Mouse (Mus musculus) myocyte (in vitro differentiated cells): ENCODE results near the gene Zic5. TPM values are rescaled to one million over a fixed set of nuclear protein-coding genes. Genes with fewer than 3 reads are reported as not detected.

Source experiments
- H3K27me3 ChIP-seq: one replicate; pipeline ENCODE4 v1.6.1; 2011; ENCODE audit not compliant: control insufficient read depth, insufficient read depth, insufficient read length
- H3K36me3 ChIP-seq: one replicate; pipeline ENCODE4 v1.6.1; 2011; ENCODE audit not compliant: control insufficient read depth, insufficient read depth
- H3K4me2 ChIP-seq: one replicate; pipeline ENCODE4 v1.6.1; 2011; ENCODE audit warnings: low read depth, control low read depth
- H3K4me3 ChIP-seq: one replicate; pipeline ENCODE4 v1.5.1; 2011; ENCODE audit warnings: mild to moderate bottlenecking, control low read depth, moderate library complexity
- H3K79me2 ChIP-seq: one replicate; pipeline ENCODE4 v1.6.1; 2011; ENCODE audit not compliant: control insufficient read depth, insufficient read depth
- H3ac ChIP-seq: one replicate; pipeline ENCODE4 v1.6.1; 2011; ENCODE audit not compliant: control insufficient read depth, insufficient read length
- CEBPB ChIP-seq: IDR thresholded peaks from 2 replicates; pipeline ENCODE4 v1.6.1; 2011; ENCODE audit warnings: mild to moderate bottlenecking, moderate library complexity; ENCODE audit not compliant: poor library complexity, insufficient read depth, severe bottlenecking
- E2F4 ChIP-seq: IDR thresholded peaks from one replicate; pipeline ENCODE4 v1.6.1; 2011; ENCODE audit warnings: mild to moderate bottlenecking, control low read depth, moderate library complexity; ENCODE audit not compliant: insufficient read depth
- MAX ChIP-seq: IDR thresholded peaks from one replicate; pipeline ENCODE4 v1.6.1; 2011; ENCODE audit warnings: low read depth, mild to moderate bottlenecking, control low read depth
- MYOD1 ChIP-seq, 3 experiments: IDR thresholded peaks; one replicate each; pipeline ENCODE4 v1.6.1; 2011; ENCODE audit warnings: control low read depth in 2 of 3, low read depth in 2 of 3, mild to moderate bottlenecking in 2 of 3, moderate library complexity in 1 of 3; ENCODE audit not compliant: insufficient read length in 2 of 3, control insufficient read depth in 1 of 3
- MYOG ChIP-seq, 3 experiments: IDR thresholded peaks; one replicate each; pipeline ENCODE4 v1.6.1; 2011; ENCODE audit warnings: control low read depth in 2 of 3, low read depth in 2 of 3, mild to moderate bottlenecking in 2 of 3; ENCODE audit not compliant: insufficient read length in 2 of 3, control insufficient read depth in 1 of 3, insufficient read depth in 1 of 3
- POLR2A ChIP-seq: IDR thresholded peaks from one replicate; pipeline ENCODE4 v1.6.1; 2011; ENCODE audit warnings: low read depth, mild to moderate bottlenecking, control low read depth, moderate library complexity; ENCODE audit not compliant: insufficient read length
- POLR2AphosphoS2 ChIP-seq: IDR thresholded peaks from one replicate; pipeline ENCODE4 v1.6.1; 2011; ENCODE audit warnings: low read depth, control low read depth; ENCODE audit not compliant: insufficient read length
- REST ChIP-seq: IDR thresholded peaks from one replicate; pipeline ENCODE4 v1.6.1; 2011; ENCODE audit warnings: mild to moderate bottlenecking, control low read depth, moderate library complexity; ENCODE audit not compliant: insufficient read depth, insufficient read length
- SRF ChIP-seq: IDR thresholded peaks from one replicate; pipeline ENCODE4 v1.6.1; 2011; ENCODE audit warnings: low read depth; ENCODE audit not compliant: control insufficient read depth, insufficient read length
- TCF12 ChIP-seq: IDR thresholded peaks from one replicate; pipeline ENCODE4 v1.6.1; 2011; ENCODE audit warnings: mild to moderate bottlenecking, control low read depth; ENCODE audit not compliant: poor library complexity, insufficient read depth, severe bottlenecking
- TCF3 ChIP-seq: IDR thresholded peaks from one replicate; pipeline ENCODE4 v1.6.1; 2011; ENCODE audit warnings: low read depth, control low read depth; ENCODE audit not compliant: insufficient read length
- USF1 ChIP-seq: IDR thresholded peaks from one replicate; pipeline ENCODE4 v1.6.1; 2011; ENCODE audit warnings: low read depth, mild to moderate bottlenecking, control low read depth, moderate library complexity
- polyA plus RNA-seq: library from polyadenylated mRNA; unstranded; fragments of >200 nt; fragmentation: generic; extraction: Trizol; gene quantifications from one replicate; pipeline ENCODE4 v1.2.1, GENCODE M21; 2012; ENCODE audit warnings: missing spikeins

The Zic5 gene
- polyA plus RNA-seq, 1 experiment, result 0.42 TPM

GRCm38 (mm10) chr14:122483556-122484421 is 18.3 kb upstream of the Zic5 start:
- H3K36me3 ChIP-seq, result no peaks in the 10 kb centered on the region
- H3K27me3 ChIP-seq, result peaks cover 28% of the 10 kb centered on the region
- H3K79me2 ChIP-seq, result no peaks in the 10 kb centered on the region
- H3K4me2 ChIP-seq, result no peak overlapping the region
- TF ChIP-seq TCF3, result no peak
- no peak for TF ChIP-seq E2F4
- TF ChIP-seq MYOD1 (IDR thresholded peaks at IDR 0.05; ENCODE audit: control insufficient read depth in 1 of 3, insufficient read length in 2 of 3, low read depth in 2 of 3), result no peak
- TF ChIP-seq POLR2A, result no peak
- TF ChIP-seq MYOG (IDR thresholded peaks at IDR 0.05; ENCODE audit: control insufficient read depth in 1 of 3, insufficient read depth in 1 of 3, insufficient read length in 2 of 3, low read depth in 2 of 3), result no peak
- no peak for TF ChIP-seq USF1
- no peak for TF ChIP-seq REST
- TF ChIP-seq POLR2AphosphoS2, result no peak
- TF ChIP-seq MAX, result no peak
- no peak for TF ChIP-seq CEBPB
- no peak for TF ChIP-seq TCF12
- TF ChIP-seq SRF, result no peak
- no peak overlapping the region for H3ac ChIP-seq
- no peak overlapping the region for H3K4me3 ChIP-seq

- Histone ChIP-seq H3ac (no peak overlapping the region), H3K79me2 (no peaks in the 10 kb centered on the region), H3K36me3 (no peaks in the 10 kb centered on the region), H3K27me3 (peaks cover 33% of the 10 kb centered on the region), H3K4me3 (no peak overlapping the region), H3K4me2 (no peak overlapping the region)
- no peak for TF ChIP-seq SRF
- TF ChIP-seq MAX, result no peak
- no peak for TF ChIP-seq CEBPB
- TF ChIP-seq POLR2AphosphoS2, result no peak
- no peak for TF ChIP-seq TCF12
- no peak for TF ChIP-seq TCF3
- no peak for TF ChIP-seq POLR2A
- TF ChIP-seq MYOD1 (IDR thresholded peaks at IDR 0.05; ENCODE audit: control insufficient read depth in 1 of 3, insufficient read length in 2 of 3, low read depth in 2 of 3), result no peak
- no peak for TF ChIP-seq MYOG (IDR thresholded peaks at IDR 0.05; ENCODE audit: control insufficient read depth in 1 of 3, insufficient read depth in 1 of 3, insufficient read length in 2 of 3, low read depth in 2 of 3)
- TF ChIP-seq REST, result no peak
- no peak for TF ChIP-seq USF1
- TF ChIP-seq E2F4, result no peak
Measured at GRCm38 (mm10) chr14:122483024-122483385, 17.5 kb upstream of the Zic5 start.

GRCm38 (mm10) chr14:122482081-122483023 is 16.9 kb upstream of the Zic5 start:
- TF ChIP-seq USF1, result no peak
- TF ChIP-seq MAX, result no peak
- TF ChIP-seq SRF, result no peak
- no peak for TF ChIP-seq E2F4
- no peak for TF ChIP-seq REST
- no peak for TF ChIP-seq TCF12
- no peak for TF ChIP-seq MYOG (IDR thresholded peaks at IDR 0.05; ENCODE audit: control insufficient read depth in 1 of 3, insufficient read depth in 1 of 3, insufficient read length in 2 of 3, low read depth in 2 of 3)
- no peak for TF ChIP-seq CEBPB
- no peak for TF ChIP-seq TCF3
- TF ChIP-seq MYOD1 (IDR thresholded peaks at IDR 0.05; ENCODE audit: control insufficient read depth in 1 of 3, insufficient read length in 2 of 3, low read depth in 2 of 3), result no peak
- no peak for TF ChIP-seq POLR2A
- no peak for TF ChIP-seq POLR2AphosphoS2
- Histone ChIP-seq H3K36me3 (no peaks in the 10 kb centered on the region), H3K27me3 (peaks cover 33% of the 10 kb centered on the region), H3K79me2 (no peaks in the 10 kb centered on the region), H3K4me3 (no peak overlapping the region), H3ac (no peak overlapping the region), H3K4me2 (no peak overlapping the region)

- no peaks in the 10 kb centered on the region for H3K36me3 ChIP-seq
- no peak overlapping the region for H3K4me2 ChIP-seq
- H3K79me2 ChIP-seq, result peaks cover 7% of the 10 kb centered on the region
- no peak overlapping the region for H3K4me3 ChIP-seq
- H3K27me3 ChIP-seq, result peaks cover 40% of the 10 kb centered on the region
- no peak for TF ChIP-seq MAX
- TF ChIP-seq REST, result no peak
- no peak for TF ChIP-seq MYOD1 (IDR thresholded peaks at IDR 0.05; ENCODE audit: control insufficient read depth in 1 of 3, insufficient read length in 2 of 3, low read depth in 2 of 3)
- no peak for TF ChIP-seq TCF3
- no peak for TF ChIP-seq POLR2AphosphoS2
- TF ChIP-seq TCF12, result no peak
- no peak for TF ChIP-seq USF1
- TF ChIP-seq MYOG (IDR thresholded peaks at IDR 0.05; ENCODE audit: control insufficient read depth in 1 of 3, insufficient read depth in 1 of 3, insufficient read length in 2 of 3, low read depth in 2 of 3), result no peak
- TF ChIP-seq SRF, result no peak
- no peak for TF ChIP-seq E2F4
- TF ChIP-seq CEBPB, result no peak
- no peak for TF ChIP-seq POLR2A
- H3ac ChIP-seq, result no peak overlapping the region
Measured at GRCm38 (mm10) chr14:122481181-122481580, 15.7 kb upstream of the Zic5 start.
